ENCODE assay signal across 8 mouse cellular contexts in the genomic region with DNA sequence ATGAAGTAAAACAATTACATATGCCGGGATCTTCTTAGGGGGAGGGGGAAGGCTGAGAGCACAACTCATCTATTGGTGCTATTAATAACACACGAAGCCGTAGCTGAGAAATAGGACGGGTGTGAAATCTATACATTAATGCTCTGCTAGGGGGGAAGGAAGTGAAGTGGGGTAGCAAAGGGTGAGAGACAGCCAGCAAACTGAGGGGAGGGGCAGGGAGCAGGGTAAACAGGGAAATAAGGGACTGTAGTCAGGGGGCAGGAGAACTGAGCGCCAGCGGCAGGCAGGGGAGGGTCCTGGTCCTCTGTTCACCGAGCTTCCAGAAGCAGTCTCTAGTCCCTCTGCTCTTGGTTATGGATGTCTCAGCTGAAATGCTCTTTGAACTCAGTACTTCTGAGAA. TPM values are rescaled to one million over a fixed set of nuclear protein-coding genes. Genes with fewer than 3 reads are reported as not detected.
A peak's percentile ranks its signal among the peaks of the same experiment; 100 is the strongest.
DNase-seq lines count a peak whose midpoint lies in the region; ATAC-seq and TF ChIP-seq lines count a peak whose summit lies in the region.

No protein-coding gene starts in this region.

- TF ChIP-seq CTCF in heart, postnatal 0 days (IDR thresholded peaks at IDR 0.05; ENCODE audit: low read depth) = no peak
- TF ChIP-seq CTCF in liver, postnatal 0 days (IDR thresholded peaks at IDR 0.05; ENCODE audit: low read depth) = no peak

- intact Hi-C loops in heart, postnatal 25 days (cut with DNase I) = loop anchor here (1.0 kb wide), 1 partner anchor 24 kb away; no protein-coding TSS in a partner anchor

- H3K27ac ChIP-seq in heart, postnatal 0 days (ENCODE audit: low read depth) = peak overlapping the region; percentile 86
- H3K27ac ChIP-seq in embryonic facial prominence, embryonic 13.5 days = peak overlapping the region; percentile 80; the same call in 1 of the 2 replicates
- H3K27ac ChIP-seq in liver, postnatal 0 days (ENCODE audit: low read depth) = peak overlapping the region; percentile 95

- H3K9me3 ChIP-seq in heart, postnatal 0 days (replicated peaks; ENCODE audit: control insufficient read depth, low read length) = no peaks in the 10 kb centered on the region
- H3K9me3 ChIP-seq in embryonic facial prominence, embryonic 13.5 days = no peaks in the 10 kb centered on the region
- no peaks in the 10 kb centered on the region for H3K9me3 ChIP-seq in liver, postnatal 0 days (ENCODE audit: low read length)

- DNase-seq in heart, postnatal 0 days (ENCODE audit: low spot score) = no peak
- DNase-seq in heart, postnatal 25 days (ENCODE audit: low spot score) = no peak
- DNase-seq in CD4-positive helper T cell, adult 2 months (ENCODE audit: low read depth, low spot score) = peak; percentile 22
- DNase-seq in liver, postnatal 0 days = no peak
- DNase-seq in urinary bladder, postnatal 10 days (ENCODE audit: low spot score) = no peak
- DNase-seq in urinary bladder, adult 18-20 months (ENCODE audit: low spot score in 2 of 2) = no peak
- no peak for DNase-seq in cerebellum, postnatal 10 days

- TF ChIP-seq EP300 in heart, postnatal 0 days (IDR thresholded peaks at IDR 0.05; ENCODE audit: low read depth) = no peak
- no peak for TF ChIP-seq EP300 in liver, postnatal 0 days (IDR thresholded peaks at IDR 0.05; ENCODE audit: low read depth)

- peak overlapping the region; percentile 67 for H3K4me2 ChIP-seq in heart, postnatal 0 days (ENCODE audit: low read depth, low read length)
- H3K4me2 ChIP-seq in embryonic facial prominence, embryonic 13.5 days = peak overlapping the region; percentile 61
- H3K4me2 ChIP-seq in liver, postnatal 0 days (ENCODE audit: low read depth, low read length) = peak overlapping the region; percentile 74

- H3K4me1 ChIP-seq in heart, postnatal 0 days (ENCODE audit: control insufficient read depth, insufficient read depth) = peaks cover 11% of the 10 kb centered on the region; the same call in 1 of the 2 replicates
- H3K4me1 ChIP-seq in embryonic facial prominence, embryonic 13.5 days = peaks cover 20% of the 10 kb centered on the region
- peaks cover 38% of the 10 kb centered on the region for H3K4me1 ChIP-seq in liver, postnatal 0 days (ENCODE audit: insufficient read depth)

- no peak for ATAC-seq in heart, postnatal 0 days (ENCODE audit: insufficient read depth, low read depth)
- no peak for ATAC-seq in embryonic facial prominence, embryonic 13.5 days (ENCODE audit: insufficient number of reproducible peaks, insufficient read depth, low FRiP score, low TSS enrichment, low read depth)
- no peak for ATAC-seq in liver, postnatal 0 days

- no peaks in the 10 kb centered on the region for H3K36me3 ChIP-seq in heart, postnatal 0 days (replicated peaks; ENCODE audit: control insufficient read depth, insufficient read depth, low read length)
- peaks cover 5% of the 10 kb centered on the region; the same call in 1 of the 2 replicates for H3K36me3 ChIP-seq in embryonic facial prominence, embryonic 13.5 days
- H3K36me3 ChIP-seq in liver, postnatal 0 days (replicated peaks; ENCODE audit: insufficient read depth, low read length) = no peaks in the 10 kb centered on the region

- H3K4me3 ChIP-seq in heart, postnatal 0 days (ENCODE audit: low read depth, low read length) = no peak overlapping the region
- H3K4me3 ChIP-seq in embryonic facial prominence, embryonic 13.5 days = no peak overlapping the region
- H3K4me3 ChIP-seq in liver, postnatal 0 days (ENCODE audit: low read depth, low read length) = peak overlapping the region; percentile 46; the same call in 1 of the 2 replicates

- peak overlapping the region; percentile 59; the same call in 1 of the 2 replicates for H3K9ac ChIP-seq in heart, postnatal 0 days (replicated peaks; ENCODE audit: low read depth, low read length)
- H3K9ac ChIP-seq in embryonic facial prominence, embryonic 13.5 days = no peak overlapping the region
- H3K9ac ChIP-seq in liver, postnatal 0 days (replicated peaks) = no peak overlapping the region; the same call in 1 of the 2 replicates

- 21% methylated on average over 7 of the region's 7 CpGs for WGBS in heart, postnatal 0 days
- WGBS in embryonic facial prominence, embryonic 13.5 days = 51% methylated on average over 7 of the region's 7 CpGs
- 8% methylated on average over 7 of the region's 7 CpGs for WGBS in liver, postnatal 0 days (ENCODE audit: insufficient replicate concordance)

- no peaks in the 10 kb centered on the region for H3K27me3 ChIP-seq in heart, postnatal 0 days (ENCODE audit: control insufficient read depth, insufficient read depth, low read length)
- no peaks in the 10 kb centered on the region for H3K27me3 ChIP-seq in embryonic facial prominence, embryonic 13.5 days
- no peaks in the 10 kb centered on the region for H3K27me3 ChIP-seq in liver, postnatal 0 days (ENCODE audit: insufficient read depth, low read length)

RNA-seq across cellular contexts. Expression of gene Yy1, which starts 25.9 kb away (rescaled TPM):
- 21.5 and 32.7 TPM in 2 replicates for total RNA-seq in heart, postnatal 0 days (2014; rRNA removed; ENCODE audit: low replicate concordance)
- polyA plus RNA-seq in heart, postnatal 0 days (2015; fragmentation: Nextera tagmentation; extraction: Ambion mirVana) = 7.1 and 7.6 TPM in 2 replicates
- 10 to 100 TPM; 28.3 to 38.9 TPM for total RNA-seq in heart, postnatal 25 days (2021)
- 18.6 and 21.3 TPM in 2 replicates for polyA plus RNA-seq in embryonic facial prominence, embryonic 13.5 days (2015; fragmentation: Nextera tagmentation; extraction: Ambion mirVana)
- polyA plus RNA-seq in liver, postnatal 0 days (2015; fragmentation: Nextera tagmentation; extraction: Ambion mirVana) = 5.3 and 5.9 TPM in 2 replicates
